Mouse (Mus musculus) liver, embryonic 16.5 days (tissue): Measurements from ENCODE around the gene Fbxl20. TPM values are rescaled to one million over a fixed set of nuclear protein-coding genes. Genes with fewer than 3 reads are reported as not detected.

ENCODE experiments used
- ATAC-seq: fragments of 200-750 bp; cut with Nextera tagmentation; 2 replicates; pipeline ENCODE4 v1.8.0; 2017; ENCODE audit warnings: low read depth, mild to moderate bottlenecking, moderate number of reproducible peaks, moderate library complexity
- H3K27ac ChIP-seq: fragments of 300-500 bp; sonication (generic); 2 replicates; pipeline ENCODE4 v1.5.1; 2014; ENCODE audit warnings: mild to moderate bottlenecking, low read length
- H3K27me3 ChIP-seq: fragments of 300-500 bp; sonication (generic); 2 replicates; pipeline ENCODE4 v1.6.1; 2014; ENCODE audit warnings: low read depth, low read length, mixed read lengths; ENCODE audit not compliant: control insufficient read depth, insufficient read depth
- H3K36me3 ChIP-seq: fragments of 300-500 bp; sonication (generic); 2 replicates; pipeline ENCODE4 v1.6.1; 2014; ENCODE audit warnings: mild to moderate bottlenecking; ENCODE audit not compliant: control insufficient read depth, insufficient read depth
- H3K4me1 ChIP-seq: fragments of 300-500 bp; sonication (generic); 2 replicates; pipeline ENCODE4 v1.6.1; 2014; ENCODE audit warnings: low read depth, low read length, mixed read lengths; ENCODE audit not compliant: control insufficient read depth
- H3K4me2 ChIP-seq: fragments of 300-500 bp; sonication (generic); 2 replicates; pipeline ENCODE4 v1.6.1; 2014; ENCODE audit warnings: low read depth, low read length, mixed read lengths
- H3K4me3 ChIP-seq: fragments of 300-500 bp; sonication (generic); 2 replicates; pipeline ENCODE4 v1.5.1; 2014; ENCODE audit warnings: low read depth, mild to moderate bottlenecking, low read length
- H3K9ac ChIP-seq: fragments of 300-500 bp; sonication (generic); 2 replicates; pipeline ENCODE4 v1.6.1; 2014; ENCODE audit warnings: low read depth, low read length
- H3K9me3 ChIP-seq: fragments of 300-500 bp; sonication (generic); replicated peaks from 2 replicates; pipeline ENCODE4 v1.6.1; 2016; ENCODE audit warnings: low read length; ENCODE audit not compliant: control insufficient read depth
- whole genome bisulfite sequencing: fragments of 180-500 bp; shearing (Covaris S2); extraction: QIAGEN DNeasy Blood & Tissue Kit; methylation state at CpG from one replicate; pipeline ENCODE4 v1.1.7; 2014; ENCODE audit not compliant: insufficient replicate concordance; 5-methylcytosine and 5-hydroxymethylcytosine counted together
- polyA plus RNA-seq: library from polyadenylated mRNA; unstranded; fragments of >200 nt; fragmentation: Nextera tagmentation; extraction: Ambion mirVana; gene quantifications from 2 replicates; pipeline ENCODE4 v1.2.1, GENCODE M21; 2015

Gene Fbxl20
- polyA plus RNA-seq, 1 experiment from 2014 or later: 6.0 TPM

DNA sequence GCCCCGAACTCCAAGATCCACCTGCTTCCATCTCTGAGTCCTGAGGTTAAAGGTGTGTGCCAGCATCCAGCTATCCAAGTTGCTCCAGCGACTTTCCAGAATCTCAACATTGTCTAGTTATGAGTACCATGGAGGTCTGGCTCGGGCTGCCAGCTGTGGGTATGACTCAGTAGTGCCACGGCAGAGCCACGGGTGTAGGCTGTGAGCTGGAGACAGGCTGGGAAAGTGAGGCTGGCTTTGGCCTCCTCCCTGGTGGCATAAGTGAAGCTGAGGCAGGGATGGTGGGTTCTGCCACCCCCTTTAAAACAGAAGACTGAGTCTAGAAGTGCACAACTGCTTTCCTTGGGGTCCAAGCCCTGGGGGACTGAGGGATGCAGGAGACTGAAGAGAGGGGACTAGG is 116.1 kb downstream of the Fbxl20 start:
- Histone ChIP-seq H3K9me3 (no peaks in the 10 kb centered on the region), H3K27ac (no peak overlapping the region), H3K4me3 (no peak overlapping the region), H3K4me2 (no peak overlapping the region), H3K4me1 (peaks cover 4% of the 10 kb centered on the region; the same call in 1 of the 2 replicates), H3K9ac (no peak overlapping the region), H3K27me3 (peaks cover 25% of the 10 kb centered on the region), H3K36me3 (peaks cover 21% of the 10 kb centered on the region)
- no peak for ATAC-seq
- 62% methylated on average over 5 of the region's 5 CpGs for WGBS

Other genes starting within 250 kb of the Fbxl20 start
- 0.65 and 1.2 TPM in 2 replicates for gene Plxdc1, start 164.0 kb downstream of the Fbxl20 start, polyA plus RNA-seq
- 7.4 and 8.3 TPM in 2 replicates for gene Arl5c, start 154.2 kb downstream of the Fbxl20 start, polyA plus RNA-seq
- 0.81 and 1.2 TPM in 2 replicates for gene Cacnb1, start 127.4 kb downstream of the Fbxl20 start, polyA plus RNA-seq
- 478 and 526 TPM in 2 replicates for gene Rpl19, start 123.7 kb downstream of the Fbxl20 start, polyA plus RNA-seq
- gene Stac2, start 96.9 kb downstream of the Fbxl20 start, polyA plus RNA-seq: 0.05 TPM in 1 of 2 replicates, not detected in the other
- gene Med1, start 42.9 kb upstream of the Fbxl20 start, polyA plus RNA-seq: 21.1 and 21.5 TPM in 2 replicates
- gene Cdk12, start 52.7 kb upstream of the Fbxl20 start, polyA plus RNA-seq: 5.5 and 5.7 TPM in 2 replicates
- gene Neurod2, start 179.2 kb upstream of the Fbxl20 start, polyA plus RNA-seq: not detected in 2 replicates
- 0.79 and 1.9 TPM in 2 replicates for gene Ppp1r1b, start 198.0 kb upstream of the Fbxl20 start, polyA plus RNA-seq
- 16.5 and 17.3 TPM in 2 replicates for gene Stard3, start 208.0 kb upstream of the Fbxl20 start, polyA plus RNA-seq
- gene Tcap, start 233.4 kb upstream of the Fbxl20 start, polyA plus RNA-seq: 0.98 and 1.7 TPM in 2 replicates
- 0.12 TPM in 1 of 2 replicates, not detected in the other for gene Pnmt, start 236.0 kb upstream of the Fbxl20 start, polyA plus RNA-seq